Mouse (Mus musculus) CH12.LX (cell line): ENCODE data around the gene Lpin1. TPM values are rescaled to one million over a fixed set of nuclear protein-coding genes. Genes with fewer than 3 reads are reported as not detected.

Experiments used
- DNase-seq: peaks from one replicate; pipeline ENCODE4 v3.0.0-alpha.2; 2013; ENCODE audit errors: extremely low read depth
- H3K27ac ChIP-seq: 2 replicates; pipeline ENCODE4 v1.5.1; 2012; ENCODE audit warnings: low read depth, mild to moderate bottlenecking, control low read depth, moderate library complexity; ENCODE audit not compliant: insufficient read depth
- H3K27me3 ChIP-seq: replicated peaks from 2 replicates; pipeline ENCODE3; 2012; ENCODE audit warnings: inconsistent platforms
- H3K36me3 ChIP-seq, 2 experiments: replicated peaks in 1 of 2; 2 replicates each; pipeline versions ENCODE3 to v1.6.1; 2012; ENCODE audit warnings: inconsistent platforms in 1 of 2, low read length in 1 of 2, mild to moderate bottlenecking in 1 of 2, mixed read lengths in 1 of 2, moderate library complexity in 1 of 2; ENCODE audit not compliant: control insufficient read depth in 1 of 2, insufficient read depth in 1 of 2
- H3K4me1 ChIP-seq, 2 experiments: 2 replicates each; pipeline ENCODE4 v1.6.1; 2012; ENCODE audit warnings: inconsistent platforms in 1 of 2, moderate library complexity in 1 of 2; ENCODE audit not compliant: insufficient read depth in 2 of 2, control insufficient read depth in 1 of 2
- H3K4me2 ChIP-seq: 2 replicates; pipeline ENCODE4 v1.6.1; 2012; ENCODE audit warnings: low read depth, mild to moderate bottlenecking, control low read depth; ENCODE audit not compliant: poor library complexity, insufficient read depth, severe bottlenecking
- H3K4me3 ChIP-seq, 3 experiments: fragments of 150-350 bp in 1 of 3; sonication (generic) in 1 of 3; replicated peaks in 1 of 3; 2 replicates each; pipeline versions ENCODE3 to v1.5.1; 2011 to 2012; ENCODE audit warnings: low read depth in 2 of 3, low read length in 2 of 3, mild to moderate bottlenecking in 2 of 3, moderate library complexity in 2 of 3, control low read depth in 1 of 3, improper control_type of control experiment in 1 of 3, inconsistent platforms in 1 of 3, mixed read lengths in 1 of 3; ENCODE audit not compliant: poor library complexity in 1 of 3
- H3K79me2 ChIP-seq: replicated peaks from 2 replicates; pipeline ENCODE4 v1.6.1; 2012; ENCODE audit warnings: mild to moderate bottlenecking, moderate library complexity; ENCODE audit not compliant: control insufficient read depth, poor library complexity, insufficient read depth, severe bottlenecking; ENCODE audit errors: extremely low read depth
- H3K9ac ChIP-seq: 2 replicates; pipeline ENCODE4 v1.6.1; 2012; ENCODE audit warnings: low read depth, mild to moderate bottlenecking, control low read depth, moderate library complexity; ENCODE audit not compliant: insufficient read depth
- H3K9me3 ChIP-seq: replicated peaks from 2 replicates; pipeline ENCODE3; 2012; ENCODE audit warnings: low read length, inconsistent platforms, mixed read lengths
- CHD1 ChIP-seq: IDR thresholded peaks from 2 replicates; pipeline ENCODE4 v1.6.1; 2012; ENCODE audit warnings: low read depth, low read length, improper control_type of control experiment, inconsistent platforms
- CTCF ChIP-seq, 2 experiments: IDR thresholded peaks in 1 of 2; conservative IDR thresholded peaks in 1 of 2; 2 replicates each; pipeline ENCODE4 v1.5.1; 2011 to 2012; ENCODE audit warnings: low read depth in 2 of 2, low read length in 2 of 2, improper control_type of control experiment in 1 of 2, inconsistent platforms in 1 of 2, mild to moderate bottlenecking in 1 of 2, moderate library complexity in 1 of 2
- ELF1 ChIP-seq: IDR thresholded peaks from 2 replicates; pipeline ENCODE4 v1.6.1; 2014; ENCODE audit warnings: low read depth, mild to moderate bottlenecking, inconsistent platforms, low read length, improper control_type of control experiment
- EP300 ChIP-seq: IDR thresholded peaks from 2 replicates; pipeline ENCODE4 v1.6.1; 2011; ENCODE audit warnings: low read length, improper control_type of control experiment
- ETS1 ChIP-seq: conservative IDR thresholded peaks from 2 replicates; pipeline ENCODE4 v1.6.1; 2012; ENCODE audit warnings: low read depth, mild to moderate bottlenecking, inconsistent platforms, low read length, improper control_type of control experiment, moderate library complexity
- GABPA ChIP-seq: IDR thresholded peaks from 2 replicates; pipeline ENCODE4 v1.6.1; 2012; ENCODE audit warnings: low read depth, low read length, improper control_type of control experiment, inconsistent platforms; ENCODE audit not compliant: insufficient replicate concordance
- JUN ChIP-seq: IDR thresholded peaks from 2 replicates; pipeline ENCODE4 v1.6.1; 2011; ENCODE audit warnings: low read depth, mild to moderate bottlenecking, low read length, improper control_type of control experiment, moderate library complexity; ENCODE audit not compliant: insufficient read depth
- MAFK ChIP-seq: IDR thresholded peaks from 2 replicates; pipeline ENCODE4 v1.6.1; 2011; ENCODE audit warnings: low read length, improper control_type of control experiment; ENCODE audit not compliant: insufficient replicate concordance
- MAX ChIP-seq: IDR thresholded peaks from 2 replicates; pipeline ENCODE4 v1.6.1; 2011; ENCODE audit warnings: low read length, improper control_type of control experiment
- MXI1 ChIP-seq: IDR thresholded peaks from 2 replicates; pipeline ENCODE4 v1.6.1; 2011; ENCODE audit warnings: mild to moderate bottlenecking, low read depth, low read length, improper control_type of control experiment
- MYC ChIP-seq: IDR thresholded peaks from 2 replicates; pipeline ENCODE4 v1.6.1; 2011; ENCODE audit warnings: low read depth, mild to moderate bottlenecking, improper control_type of control experiment, low read length
- POLR2AphosphoS2 ChIP-seq: IDR thresholded peaks from 2 replicates; pipeline ENCODE4 v1.6.1; 2011; ENCODE audit warnings: low read depth, low read length, improper control_type of control experiment
- RCOR1 ChIP-seq: conservative IDR thresholded peaks from 2 replicates; pipeline ENCODE4 v1.6.1; 2012; ENCODE audit warnings: low read depth, mild to moderate bottlenecking, inconsistent platforms, low read length, improper control_type of control experiment
- SIN3A ChIP-seq: IDR thresholded peaks from 2 replicates; pipeline ENCODE4 v1.6.1; 2012; ENCODE audit warnings: low read length, improper control_type of control experiment, inconsistent platforms
- TBP ChIP-seq: conservative IDR thresholded peaks from 2 replicates; pipeline ENCODE4 v1.6.1; 2011; ENCODE audit warnings: low read depth, low read length, improper control_type of control experiment
- TCF12 ChIP-seq: IDR thresholded peaks from 2 replicates; pipeline ENCODE4 v1.6.1; 2014; ENCODE audit warnings: low read depth, mild to moderate bottlenecking, inconsistent platforms, low read length, improper control_type of control experiment
- USF1 ChIP-seq: IDR thresholded peaks from 2 replicates; pipeline ENCODE4 v1.6.1; 2014; ENCODE audit warnings: low read depth, mild to moderate bottlenecking, inconsistent platforms, low read length, improper control_type of control experiment
- ZKSCAN1 ChIP-seq: IDR thresholded peaks from 2 replicates; pipeline ENCODE4 v1.6.1; 2012; ENCODE audit warnings: low read depth, inconsistent platforms, low read length, improper control_type of control experiment, borderline replicate concordance
- ZMIZ1 ChIP-seq: IDR thresholded peaks from 2 replicates; pipeline ENCODE4 v1.6.1; 2012; ENCODE audit warnings: low read depth, mild to moderate bottlenecking, inconsistent platforms, low read length, improper control_type of control experiment
- dilution Hi-C: fragments of 300-500 bp; cut with MboI; formaldehyde crosslinking; loops from 2 replicates; pipeline ENCODE4 v1.14.3; 2020; ENCODE audit warnings: low sequenced_read_pairs; ENCODE audit not compliant: extremely low pct_unique_long_range_greater_than_20kb, extremely low pct_ligation_motif_present
- in situ Hi-C: fragments of 300-500 bp; cut with MboI; formaldehyde crosslinking; loops from 3 replicates; pipeline ENCODE4 v1.14.3; 2019; ENCODE audit warnings: low sequenced_read_pairs, low pct_ligation_motif_present, low pct_unique_long_range_greater_than_20kb, mixed read lengths
- polyA plus RNA-seq: library from polyadenylated mRNA; unstranded; fragments of >175 nt; gene quantifications from 2 replicates; pipeline ENCODE4 v1.2.1, GENCODE M21; 2012; ENCODE audit warnings: low read depth; ENCODE audit not compliant: insufficient read length
- total RNA-seq, 2 experiments: library from RNA; depleted of rRNA; stranded (reverse); fragments of 300-350 nt in 1 of 2; fragments of >200 nt in 1 of 2; gene quantifications; 2 replicates each; pipeline ENCODE4 v1.2.3; 2012 to 2014

Lpin1 gene
- total and polyA plus RNA-seq, 3 experiments = 6.1 to 7.5 (median 6.7) TPM

GRCm38 (mm10) chr12:16648273-16648672 lies 37.5 kb upstream of the Lpin1 start:
- no peak for DNase-seq
- Histone ChIP-seq H3K36me3 (no peaks in the 10 kb centered on the region), H3K9ac (no peak overlapping the region), H3K4me3 (no peak overlapping the region), H3K79me2 (no peaks in the 10 kb centered on the region), H3K9me3 (no peaks in the 10 kb centered on the region), H3K27me3 (peaks cover 2% of the 10 kb centered on the region), H3K4me1 (no peaks in the 10 kb centered on the region), H3K4me2 (no peak overlapping the region), H3K27ac (no peak overlapping the region)
- dilution Hi-C loops = no loop called here
- TF ChIP-seq SIN3A (no peak), TBP (no peak), ETS1 (no peak), CTCF (conservative IDR thresholded peaks at IDR 0.05 in 1 of 2, IDR thresholded peaks at IDR 0.05 in 1 of 2; ENCODE audit: low read depth in 2 of 2, low read length in 2 of 2) (no peak), JUN (no peak)
- in situ Hi-C loops = no loop called here

- Histone ChIP-seq H3K9ac (no peak overlapping the region), H3K4me1 (no peaks in the 10 kb centered on the region), H3K79me2 (no peaks in the 10 kb centered on the region), H3K9me3 (no peaks in the 10 kb centered on the region), H3K4me3 (no peak overlapping the region), H3K36me3 (no peaks in the 10 kb centered on the region), H3K4me2 (no peak overlapping the region), H3K27me3 (peaks cover 2% of the 10 kb centered on the region), H3K27ac (no peak overlapping the region)
- dilution Hi-C loops = no loop called here
- no peak for DNase-seq
- TF ChIP-seq ELF1 (no peak), MYC (no peak), EP300 (no peak), RCOR1 (no peak), MAX (no peak), SIN3A (no peak), GABPA (no peak), ZKSCAN1 (no peak), CHD1 (no peak)
- in situ Hi-C loops = no loop called here
These were observed 36.1 kb upstream of the Lpin1 start for GRCm38 (mm10) chr12:16646780-16647409.

- Histone ChIP-seq H3K79me2 (no peaks in the 10 kb centered on the region), H3K9me3 (no peaks in the 10 kb centered on the region), H3K4me3 (no peak overlapping the region), H3K27ac (no peak overlapping the region), H3K4me1 (no peaks in the 10 kb centered on the region), H3K4me2 (no peak overlapping the region), H3K9ac (no peak overlapping the region), H3K36me3 (no peaks in the 10 kb centered on the region), H3K27me3 (peaks cover 2% of the 10 kb centered on the region)
- in situ Hi-C loops (no loop called here), dilution Hi-C loops (no loop called here)
- no peak for DNase-seq
- TF ChIP-seq MXI1 (no peak), MAFK (no peak), TCF12 (no peak), EP300 (no peak), POLR2AphosphoS2 (no peak), ELF1 (no peak), ZMIZ1 (no peak), USF1 (no peak)
These were observed 33.9 kb upstream of the Lpin1 start for GRCm38 (mm10) chr12:16644698-16645097.
